10 mouse cellular contexts compared by ENCODE assay signal in genomic region chr5:53970178-53970577, GRCm38 (mm10). TPM values are rescaled to one million over a fixed set of nuclear protein-coding genes. Genes with fewer than 3 reads are reported as not detected.
DNase-seq lines count a peak whose midpoint lies in the region; ATAC-seq and TF ChIP-seq lines count a peak whose summit lies in the region.
"Had no signal": no experiment of that assay in that cellular context is flagged by ENCODE, and none has a peak within 500 bp of the region (broad histone marks: within the 10 kb centered on the region; RNA-seq: fewer than 3 reads in every experiment).

No protein-coding gene starts in this region.

- DNase-seq in lung, adult 18-20 months = peak; percentile 51 to 66
- no peak for DNase-seq in lung, adult 2 months
- DNase-seq in kidney, postnatal 0 days (ENCODE audit: low spot score) = peak; percentile 62
- no peak for DNase-seq in forebrain, embryonic 11.5 days (ENCODE audit: low spot score)
- DNase-seq: cerebellum, adult 8-10 months had no signal

- no peak for TF ChIP-seq CTCF in lung, adult 2 months (IDR thresholded peaks at IDR 0.05; ENCODE audit: insufficient read depth, low read length)
- TF ChIP-seq CTCF in kidney, postnatal 0 days (IDR thresholded peaks at IDR 0.05; ENCODE audit: low read depth) = no peak

- 26% methylated on average over 7 of the region's 7 CpGs for WGBS in lung, adult 2 months
- 37% methylated on average over 7 of the region's 7 CpGs for WGBS in heart, embryonic 14.5 days
- 37% methylated on average over 7 of the region's 7 CpGs for WGBS in kidney, postnatal 0 days
- WGBS in liver, embryonic 12.5 days (ENCODE audit: insufficient replicate concordance) = 30% methylated on average over 7 of the region's 7 CpGs
- 88% methylated on average over 7 of the region's 7 CpGs for WGBS in neural tube, embryonic 15.5 days
- WGBS in forebrain, embryonic 11.5 days = 87% methylated on average over 7 of the region's 7 CpGs

- H3K9me3 ChIP-seq in heart, embryonic 14.5 days (ENCODE audit: control insufficient read depth, low read length) = no peaks in the 10 kb centered on the region; the same call in 1 of the 2 replicates
- no peaks in the 10 kb centered on the region for H3K9me3 ChIP-seq in kidney, postnatal 0 days (replicated peaks; ENCODE audit: low read length)
- H3K9me3 ChIP-seq in liver, embryonic 12.5 days (replicated peaks) = no peaks in the 10 kb centered on the region
- H3K9me3 ChIP-seq in neural tube, embryonic 15.5 days (replicated peaks) = no peaks in the 10 kb centered on the region
- no peaks in the 10 kb centered on the region for H3K9me3 ChIP-seq in forebrain, embryonic 11.5 days (ENCODE audit: control insufficient read depth, low read length)

- peak; percentile 72 for ATAC-seq in heart, embryonic 14.5 days (ENCODE audit: insufficient number of reproducible peaks, insufficient read depth, low FRiP score, low read depth)
- no peak; the same call in 1 of the 2 replicates for ATAC-seq in kidney, postnatal 0 days (replicated peaks; ENCODE audit: low FRiP score, low read depth)
- peak; percentile 58 for ATAC-seq in megakaryocyte progenitor cell, adult 5-6 weeks (replicated peaks; ENCODE audit: poor library complexity)
- ATAC-seq in liver, embryonic 12.5 days = no peak
- ATAC-seq in neural tube, embryonic 15.5 days (ENCODE audit: low FRiP score) = no peak
- no peak for ATAC-seq in forebrain, embryonic 11.5 days (replicated peaks; ENCODE audit: low FRiP score)
- ATAC-seq: midbrain, embryonic 16.5 days had no signal

- no peak overlapping the region for H3K9ac ChIP-seq in heart, embryonic 14.5 days (ENCODE audit: low read length)
- H3K9ac ChIP-seq in kidney, postnatal 0 days (ENCODE audit: low read depth, low read length) = no peak overlapping the region
- no peak overlapping the region for H3K9ac ChIP-seq in liver, embryonic 12.5 days
- H3K9ac ChIP-seq in neural tube, embryonic 15.5 days (replicated peaks) = no peak overlapping the region
- H3K9ac ChIP-seq in forebrain, embryonic 11.5 days (ENCODE audit: low read length) = no peak overlapping the region

- H3K27me3 ChIP-seq in heart, embryonic 14.5 days (ENCODE audit: control insufficient read depth, insufficient read depth, low read length) = no peaks in the 10 kb centered on the region
- no peaks in the 10 kb centered on the region for H3K27me3 ChIP-seq in kidney, postnatal 0 days (ENCODE audit: insufficient read depth, low read length)
- peaks cover 18% of the 10 kb centered on the region for H3K27me3 ChIP-seq in liver, embryonic 12.5 days (replicated peaks)
- no peaks in the 10 kb centered on the region for H3K27me3 ChIP-seq in neural tube, embryonic 15.5 days (replicated peaks)
- H3K27me3 ChIP-seq in forebrain, embryonic 11.5 days (ENCODE audit: control insufficient read depth, insufficient read depth, low read length) = no peaks in the 10 kb centered on the region

- H3K4me2 ChIP-seq in heart, embryonic 14.5 days (ENCODE audit: low read length) = no peak overlapping the region
- no peak overlapping the region for H3K4me2 ChIP-seq in kidney, postnatal 0 days (ENCODE audit: low read length)
- H3K4me2 ChIP-seq in liver, embryonic 12.5 days = no peak overlapping the region
- H3K4me2 ChIP-seq in neural tube, embryonic 15.5 days = no peak overlapping the region
- H3K4me2 ChIP-seq in forebrain, embryonic 11.5 days (ENCODE audit: low read depth, low read length, severe bottlenecking) = no peak overlapping the region

- no peaks in the 10 kb centered on the region; the same call in 1 of the 2 replicates for H3K4me1 ChIP-seq in lung, adult 2 months (ENCODE audit: control insufficient read depth, insufficient read depth, low read length)
- H3K4me1 ChIP-seq in heart, embryonic 14.5 days (ENCODE audit: control insufficient read depth in 2 of 2, insufficient read depth in 2 of 2, low read length in 2 of 2) = peaks cover 4 to 5% of the 10 kb centered on the region in 2 experiments; a peak in 3 of 4 replicates
- H3K4me1 ChIP-seq in kidney, postnatal 0 days (replicated peaks; ENCODE audit: insufficient read depth, low read length) = no peaks in the 10 kb centered on the region
- H3K4me1 ChIP-seq in liver, embryonic 12.5 days = no peaks in the 10 kb centered on the region
- H3K4me1 ChIP-seq in neural tube, embryonic 15.5 days = no peaks in the 10 kb centered on the region
- H3K4me1 ChIP-seq in forebrain, embryonic 11.5 days (replicated peaks; ENCODE audit: control insufficient read depth, insufficient read depth, low read length) = no peaks in the 10 kb centered on the region

- no peak for TF ChIP-seq POLR2A in lung, adult 2 months (IDR thresholded peaks at IDR 0.05; ENCODE audit: borderline replicate concordance, extremely low read depth, low read depth, low read length)

- H3K36me3 ChIP-seq in heart, embryonic 14.5 days (ENCODE audit: control insufficient read depth, insufficient read depth, low read length) = no peaks in the 10 kb centered on the region
- H3K36me3 ChIP-seq in kidney, postnatal 0 days (ENCODE audit: insufficient read depth, low read length) = no peaks in the 10 kb centered on the region
- H3K36me3 ChIP-seq in liver, embryonic 12.5 days = no peaks in the 10 kb centered on the region
- H3K36me3 ChIP-seq in neural tube, embryonic 15.5 days = no peaks in the 10 kb centered on the region
- no peaks in the 10 kb centered on the region for H3K36me3 ChIP-seq in forebrain, embryonic 11.5 days (ENCODE audit: control insufficient read depth, insufficient read depth, low read length)

- peak overlapping the region in 1 of 2 experiments; percentile 50; a peak in 2 of 4 replicates for H3K27ac ChIP-seq in heart, embryonic 14.5 days (replicated peaks in 1 of 2; ENCODE audit: control insufficient read depth in 1 of 2, insufficient read depth in 1 of 2, low read depth in 2 of 2, low read length in 2 of 2)
- H3K27ac ChIP-seq in kidney, postnatal 0 days = no peak overlapping the region
- H3K27ac ChIP-seq in liver, embryonic 12.5 days = no peak overlapping the region
- H3K27ac ChIP-seq in neural tube, embryonic 15.5 days (replicated peaks) = no peak overlapping the region
- H3K27ac ChIP-seq in forebrain, embryonic 11.5 days (ENCODE audit: low read depth, low read length) = no peak overlapping the region

- no peak overlapping the region for H3K4me3 ChIP-seq in lung, adult 2 months (replicated peaks; ENCODE audit: extremely low read depth, low read depth, low read length)
- H3K4me3 ChIP-seq in heart, embryonic 14.5 days (ENCODE audit: control insufficient read depth in 1 of 2, insufficient read depth in 1 of 2, low read depth in 1 of 2, low read length in 2 of 2) = no peak overlapping the region
- no peak overlapping the region for H3K4me3 ChIP-seq in kidney, postnatal 0 days (replicated peaks; ENCODE audit: low read depth, low read length)
- H3K4me3 ChIP-seq in liver, embryonic 12.5 days = no peak overlapping the region
- no peak overlapping the region for H3K4me3 ChIP-seq in neural tube, embryonic 15.5 days (replicated peaks)
- no peak overlapping the region for H3K4me3 ChIP-seq in forebrain, embryonic 11.5 days (ENCODE audit: low read depth, low read length)

RNA-seq across cellular contexts. Expression of gene Stim2, which starts 28.1 kb away (rescaled TPM):
- polyA plus RNA-seq in lung, adult 2 months (2012; rRNA removed) = 34.2 and 38.7 TPM in 2 replicates
- 11.9 and 18.1 TPM in 2 replicates for polyA plus RNA-seq in heart, embryonic 14.5 days (2014; fragmentation: Nextera tagmentation; extraction: Ambion mirVana)
- polyA plus RNA-seq in kidney, postnatal 0 days (2015; fragmentation: Nextera tagmentation; extraction: Ambion mirVana) = 21.4 and 24.2 TPM in 2 replicates
- 19.6 and 20.6 TPM in 2 replicates for total RNA-seq in megakaryocyte progenitor cell, adult 5-6 weeks (2015)
- total RNA-seq in megakaryocyte progenitor cell, adult 5-6 weeks (2017) = 20.2 and 21.7 TPM in 2 replicates
- 8.1 and 9.1 TPM in 2 replicates for polyA plus RNA-seq in liver, embryonic 12.5 days (2016; fragmentation: Nextera tagmentation; extraction: Ambion mirVana)
- 22.1 and 31.3 TPM in 2 replicates for polyA plus RNA-seq in neural tube, embryonic 15.5 days (2015; fragmentation: Nextera tagmentation; extraction: Ambion mirVana)
- polyA plus RNA-seq in forebrain, embryonic 11.5 days (2014; fragmentation: Nextera tagmentation; extraction: Ambion mirVana) = 21.1 and 25.4 TPM in 2 replicates

Comparison
In these comparisons a context has a peak if more than half of its experiments do, and no peak if none do; other contexts are left out.
1. DNase-seq: peak in lung, adult 18-20 months (2 of 2) and kidney, postnatal 0 days (single experiment); none in lung, adult 2 months (single experiment) and forebrain, embryonic 11.5 days (single experiment).
2. ATAC-seq: peak in heart, embryonic 14.5 days (single experiment) and megakaryocyte progenitor cell, adult 5-6 weeks (single experiment); none in kidney, postnatal 0 days (single experiment), liver, embryonic 12.5 days (single experiment), neural tube, embryonic 15.5 days (single experiment) and forebrain, embryonic 11.5 days (single experiment).